Mouse (Mus musculus) CH12.LX (cell line): ENCODE measurements around the gene Pin4. TPM values are rescaled to one million over a fixed set of nuclear protein-coding genes. Genes with fewer than 3 reads are reported as not detected.

Experiments used
- DNase-seq: peaks from one replicate; pipeline ENCODE4 v3.0.0-alpha.2; 2013; ENCODE audit errors: extremely low read depth
- H3K27ac ChIP-seq: 2 replicates; pipeline ENCODE4 v1.5.1; 2012; ENCODE audit warnings: low read depth, mild to moderate bottlenecking, control low read depth, moderate library complexity; ENCODE audit not compliant: insufficient read depth
- H3K27me3 ChIP-seq: replicated peaks from 2 replicates; pipeline ENCODE3; 2012; ENCODE audit warnings: inconsistent platforms
- H3K36me3 ChIP-seq, 2 experiments: replicated peaks in 1 of 2; 2 replicates each; pipeline versions ENCODE3 to v1.6.1; 2012; ENCODE audit warnings: inconsistent platforms in 1 of 2, low read length in 1 of 2, mild to moderate bottlenecking in 1 of 2, mixed read lengths in 1 of 2, moderate library complexity in 1 of 2; ENCODE audit not compliant: control insufficient read depth in 1 of 2, insufficient read depth in 1 of 2
- H3K4me1 ChIP-seq, 2 experiments: 2 replicates each; pipeline ENCODE4 v1.6.1; 2012; ENCODE audit warnings: inconsistent platforms in 1 of 2, moderate library complexity in 1 of 2; ENCODE audit not compliant: insufficient read depth in 2 of 2, control insufficient read depth in 1 of 2
- H3K4me2 ChIP-seq: 2 replicates; pipeline ENCODE4 v1.6.1; 2012; ENCODE audit warnings: low read depth, mild to moderate bottlenecking, control low read depth; ENCODE audit not compliant: poor library complexity, insufficient read depth, severe bottlenecking
- H3K4me3 ChIP-seq, 3 experiments: fragments of 150-350 bp in 1 of 3; sonication (generic) in 1 of 3; replicated peaks in 1 of 3; 2 replicates each; pipeline versions ENCODE3 to v1.5.1; 2011 to 2012; ENCODE audit warnings: low read depth in 2 of 3, low read length in 2 of 3, mild to moderate bottlenecking in 2 of 3, moderate library complexity in 2 of 3, control low read depth in 1 of 3, improper control_type of control experiment in 1 of 3, inconsistent platforms in 1 of 3, mixed read lengths in 1 of 3; ENCODE audit not compliant: poor library complexity in 1 of 3
- H3K79me2 ChIP-seq: replicated peaks from 2 replicates; pipeline ENCODE4 v1.6.1; 2012; ENCODE audit warnings: mild to moderate bottlenecking, moderate library complexity; ENCODE audit not compliant: control insufficient read depth, poor library complexity, insufficient read depth, severe bottlenecking; ENCODE audit errors: extremely low read depth
- H3K9ac ChIP-seq: 2 replicates; pipeline ENCODE4 v1.6.1; 2012; ENCODE audit warnings: low read depth, mild to moderate bottlenecking, control low read depth, moderate library complexity; ENCODE audit not compliant: insufficient read depth
- H3K9me3 ChIP-seq: replicated peaks from 2 replicates; pipeline ENCODE3; 2012; ENCODE audit warnings: low read length, inconsistent platforms, mixed read lengths
- BHLHE40 ChIP-seq: IDR thresholded peaks from 2 replicates; pipeline ENCODE4 v1.6.1; 2011; ENCODE audit warnings: mild to moderate bottlenecking, low read depth, low read length, improper control_type of control experiment
- CHD1 ChIP-seq: IDR thresholded peaks from 2 replicates; pipeline ENCODE4 v1.6.1; 2012; ENCODE audit warnings: low read depth, low read length, improper control_type of control experiment, inconsistent platforms
- CHD2 ChIP-seq: IDR thresholded peaks from 2 replicates; pipeline ENCODE4 v1.6.1; 2011; ENCODE audit warnings: low read length, improper control_type of control experiment
- CTCF ChIP-seq, 2 experiments: IDR thresholded peaks in 1 of 2; conservative IDR thresholded peaks in 1 of 2; 2 replicates each; pipeline ENCODE4 v1.5.1; 2011 to 2012; ENCODE audit warnings: low read depth in 2 of 2, low read length in 2 of 2, improper control_type of control experiment in 1 of 2, inconsistent platforms in 1 of 2, mild to moderate bottlenecking in 1 of 2, moderate library complexity in 1 of 2
- E2F4 ChIP-seq: IDR thresholded peaks from 2 replicates; pipeline ENCODE4 v1.6.1; 2011; ENCODE audit warnings: low read depth, low read length, improper control_type of control experiment; ENCODE audit not compliant: insufficient replicate concordance
- ELF1 ChIP-seq: IDR thresholded peaks from 2 replicates; pipeline ENCODE4 v1.6.1; 2014; ENCODE audit warnings: low read depth, mild to moderate bottlenecking, inconsistent platforms, low read length, improper control_type of control experiment
- EP300 ChIP-seq: IDR thresholded peaks from 2 replicates; pipeline ENCODE4 v1.6.1; 2011; ENCODE audit warnings: low read length, improper control_type of control experiment
- ETS1 ChIP-seq: conservative IDR thresholded peaks from 2 replicates; pipeline ENCODE4 v1.6.1; 2012; ENCODE audit warnings: low read depth, mild to moderate bottlenecking, inconsistent platforms, low read length, improper control_type of control experiment, moderate library complexity
- HCFC1 ChIP-seq: IDR thresholded peaks from 2 replicates; pipeline ENCODE4 v1.6.1; 2012; ENCODE audit warnings: low read depth, mild to moderate bottlenecking, inconsistent platforms, low read length, improper control_type of control experiment
- IRF4 ChIP-seq: IDR thresholded peaks from 2 replicates; pipeline ENCODE4 v1.6.1; 2014; ENCODE audit warnings: low read depth, mild to moderate bottlenecking, inconsistent platforms, low read length, improper control_type of control experiment
- JUN ChIP-seq: IDR thresholded peaks from 2 replicates; pipeline ENCODE4 v1.6.1; 2011; ENCODE audit warnings: low read depth, mild to moderate bottlenecking, low read length, improper control_type of control experiment, moderate library complexity; ENCODE audit not compliant: insufficient read depth
- JUND ChIP-seq: conservative IDR thresholded peaks from 2 replicates; pipeline ENCODE4 v1.6.1; 2011; ENCODE audit warnings: low read depth, low read length, improper control_type of control experiment
- KAT2A ChIP-seq: IDR thresholded peaks from 2 replicates; pipeline ENCODE4 v1.6.1; 2012; ENCODE audit warnings: low read length, improper control_type of control experiment, inconsistent platforms; ENCODE audit not compliant: insufficient replicate concordance
- MAFK ChIP-seq: IDR thresholded peaks from 2 replicates; pipeline ENCODE4 v1.6.1; 2011; ENCODE audit warnings: low read length, improper control_type of control experiment; ENCODE audit not compliant: insufficient replicate concordance
- MAX ChIP-seq: IDR thresholded peaks from 2 replicates; pipeline ENCODE4 v1.6.1; 2011; ENCODE audit warnings: low read length, improper control_type of control experiment
- MAZ ChIP-seq: IDR thresholded peaks from 2 replicates; pipeline ENCODE4 v1.6.1; 2012; ENCODE audit warnings: low read depth, mild to moderate bottlenecking, inconsistent platforms, low read length, improper control_type of control experiment, moderate library complexity
- MEF2A ChIP-seq: IDR thresholded peaks from 2 replicates; pipeline ENCODE4 v1.6.1; 2014; ENCODE audit warnings: low read depth, mild to moderate bottlenecking, inconsistent platforms, low read length, improper control_type of control experiment, borderline replicate concordance
- MXI1 ChIP-seq: IDR thresholded peaks from 2 replicates; pipeline ENCODE4 v1.6.1; 2011; ENCODE audit warnings: mild to moderate bottlenecking, low read depth, low read length, improper control_type of control experiment
- MYC ChIP-seq: IDR thresholded peaks from 2 replicates; pipeline ENCODE4 v1.6.1; 2011; ENCODE audit warnings: low read depth, mild to moderate bottlenecking, improper control_type of control experiment, low read length
- NELFE ChIP-seq: IDR thresholded peaks from 2 replicates; pipeline ENCODE4 v1.6.1; 2011; ENCODE audit warnings: low read depth, low read length, improper control_type of control experiment
- NRF1 ChIP-seq: IDR thresholded peaks from 2 replicates; pipeline ENCODE4 v1.6.1; 2014; ENCODE audit warnings: low read depth, mild to moderate bottlenecking, inconsistent platforms, low read length, improper control_type of control experiment, moderate library complexity
- PAX5 ChIP-seq: IDR thresholded peaks from 2 replicates; pipeline ENCODE4 v1.6.1; 2012; ENCODE audit warnings: low read length, inconsistent platforms, mixed read lengths
- POLR2A ChIP-seq: IDR thresholded peaks from 2 replicates; pipeline ENCODE4 v1.6.1; 2011; ENCODE audit warnings: low read depth, mild to moderate bottlenecking, improper control_type of control experiment, low read length
- POLR2AphosphoS2 ChIP-seq: IDR thresholded peaks from 2 replicates; pipeline ENCODE4 v1.6.1; 2011; ENCODE audit warnings: low read depth, low read length, improper control_type of control experiment
- RAD21 ChIP-seq: IDR thresholded peaks from 2 replicates; pipeline ENCODE4 v1.6.1; 2011; ENCODE audit warnings: low read depth, mild to moderate bottlenecking, low read length, improper control_type of control experiment, moderate library complexity
- RCOR1 ChIP-seq: conservative IDR thresholded peaks from 2 replicates; pipeline ENCODE4 v1.6.1; 2012; ENCODE audit warnings: low read depth, mild to moderate bottlenecking, inconsistent platforms, low read length, improper control_type of control experiment
- SIN3A ChIP-seq: IDR thresholded peaks from 2 replicates; pipeline ENCODE4 v1.6.1; 2012; ENCODE audit warnings: low read length, improper control_type of control experiment, inconsistent platforms
- SMC3 ChIP-seq: IDR thresholded peaks from 2 replicates; pipeline ENCODE4 v1.6.1; 2011; ENCODE audit warnings: low read depth, low read length, improper control_type of control experiment
- TBP ChIP-seq: conservative IDR thresholded peaks from 2 replicates; pipeline ENCODE4 v1.6.1; 2011; ENCODE audit warnings: low read depth, low read length, improper control_type of control experiment
- TCF12 ChIP-seq: IDR thresholded peaks from 2 replicates; pipeline ENCODE4 v1.6.1; 2014; ENCODE audit warnings: low read depth, mild to moderate bottlenecking, inconsistent platforms, low read length, improper control_type of control experiment
- UBTF ChIP-seq: IDR thresholded peaks from 2 replicates; pipeline ENCODE4 v1.6.1; 2012; ENCODE audit warnings: low read depth, mild to moderate bottlenecking, inconsistent platforms, low read length, improper control_type of control experiment, moderate library complexity
- USF1 ChIP-seq: IDR thresholded peaks from 2 replicates; pipeline ENCODE4 v1.6.1; 2014; ENCODE audit warnings: low read depth, mild to moderate bottlenecking, inconsistent platforms, low read length, improper control_type of control experiment
- USF2 ChIP-seq: conservative IDR thresholded peaks from 2 replicates; pipeline ENCODE4 v1.6.1; 2011; ENCODE audit warnings: low read depth, low read length, improper control_type of control experiment
- ZC3H11A ChIP-seq: IDR thresholded peaks from 2 replicates; pipeline ENCODE4 v1.6.1; 2012; ENCODE audit warnings: low read depth, mild to moderate bottlenecking, inconsistent platforms, low read length, improper control_type of control experiment
- ZKSCAN1 ChIP-seq: IDR thresholded peaks from 2 replicates; pipeline ENCODE4 v1.6.1; 2012; ENCODE audit warnings: low read depth, inconsistent platforms, low read length, improper control_type of control experiment, borderline replicate concordance
- ZMIZ1 ChIP-seq: IDR thresholded peaks from 2 replicates; pipeline ENCODE4 v1.6.1; 2012; ENCODE audit warnings: low read depth, mild to moderate bottlenecking, inconsistent platforms, low read length, improper control_type of control experiment
- ZNF384 ChIP-seq: IDR thresholded peaks from 2 replicates; pipeline ENCODE4 v1.6.1; 2012; ENCODE audit warnings: low read depth, low read length, improper control_type of control experiment, inconsistent platforms
- dilution Hi-C: fragments of 300-500 bp; cut with MboI; formaldehyde crosslinking; loops from 2 replicates; pipeline ENCODE4 v1.14.3; 2020; ENCODE audit warnings: low sequenced_read_pairs; ENCODE audit not compliant: extremely low pct_unique_long_range_greater_than_20kb, extremely low pct_ligation_motif_present
- in situ Hi-C: fragments of 300-500 bp; cut with MboI; formaldehyde crosslinking; loops from 3 replicates; pipeline ENCODE4 v1.14.3; 2019; ENCODE audit warnings: low sequenced_read_pairs, low pct_ligation_motif_present, low pct_unique_long_range_greater_than_20kb, mixed read lengths
- polyA plus RNA-seq: library from polyadenylated mRNA; unstranded; fragments of >175 nt; gene quantifications from 2 replicates; pipeline ENCODE4 v1.2.1, GENCODE M21; 2012; ENCODE audit warnings: low read depth; ENCODE audit not compliant: insufficient read length
- total RNA-seq, 2 experiments: library from RNA; depleted of rRNA; stranded (reverse); fragments of 300-350 nt in 1 of 2; fragments of >200 nt in 1 of 2; gene quantifications; 2 replicates each; pipeline ENCODE4 v1.2.3; 2012 to 2014

Gene Pin4
- total and polyA plus RNA-seq, 3 experiments, result 53.4 to 66.2 (median 62.0) TPM

GRCm38 (mm10) chrX:102156618-102157422 is 37.6 kb downstream of the Pin4 start, which contains the start of gene Ercc6l:
TSS of gene Ercc6l (minus strand) at chrX:102157091.
- H3K79me2 ChIP-seq, result peaks cover 18% of the 10 kb centered on the region
- dilution Hi-C loops (no loop called here), in situ Hi-C loops (no loop called here)
- H3K9ac ChIP-seq, result peak within 1 kb of the TSS; percentile 87
- peak; percentile 83 for TF ChIP-seq USF1
- TF ChIP-seq ETS1, result peak; percentile 66
- peak; percentile 58; the same call in 1 of the 2 replicates for TF ChIP-seq MYC
- TF ChIP-seq RAD21, result no peak
- TF ChIP-seq SMC3, result no peak
- TF ChIP-seq MAZ, result peak; percentile 97
- TF ChIP-seq USF2, result peak; percentile 62
- no peak for TF ChIP-seq POLR2AphosphoS2
- TF ChIP-seq TBP, result no peak
- TF ChIP-seq CTCF (conservative IDR thresholded peaks at IDR 0.05 in 1 of 2, IDR thresholded peaks at IDR 0.05 in 1 of 2; ENCODE audit: low read depth in 2 of 2, low read length in 2 of 2), result no peak
- no peak for TF ChIP-seq MAFK
- peak; percentile 61; the same call in 1 of the 2 replicates for TF ChIP-seq NELFE
- peak; percentile 99 for TF ChIP-seq BHLHE40
- TF ChIP-seq ZNF384, result peak; percentile 99
- peak; percentile 89; the same call in 1 of the 2 replicates for TF ChIP-seq E2F4
- TF ChIP-seq UBTF, result no peak
- TF ChIP-seq EP300, result 0 out of 2 replicates have a peak, but pooled peaks have one; percentile 49
- TF ChIP-seq CHD2, result 0 out of 2 replicates have a peak, but pooled peaks have one; percentile 24
- TF ChIP-seq NRF1, result peak; percentile 88
- TF ChIP-seq TCF12, result peak; percentile 64
- TF ChIP-seq ZMIZ1, result no peak
- no peak for TF ChIP-seq JUND
- TF ChIP-seq HCFC1, result peak; percentile 85
- TF ChIP-seq POLR2A, result peak; percentile 81
- TF ChIP-seq KAT2A, result peak; percentile 71; the same call in 1 of the 2 replicates
- TF ChIP-seq MAX, result peak; percentile 56
- TF ChIP-seq PAX5, result no peak
- TF ChIP-seq IRF4, result peak; percentile 98
- TF ChIP-seq ELF1, result peak; percentile 71
- TF ChIP-seq MEF2A, result peak; percentile 55; the same call in 1 of the 2 replicates
- no peak for TF ChIP-seq MXI1
- TF ChIP-seq RCOR1, result no peak
- no peak for TF ChIP-seq ZC3H11A
- no peak; the same call in 1 of the 2 replicates for TF ChIP-seq ZKSCAN1
- TF ChIP-seq JUN, result no peak
- TF ChIP-seq SIN3A, result peak; percentile 60; the same call in 1 of the 2 replicates
- TF ChIP-seq CHD1, result no peak
- H3K4me3 ChIP-seq, result peak within 1 kb of the TSS; percentile 49 to 86 (median 65)
- no peaks in the 10 kb centered on the region for H3K9me3 ChIP-seq
- peak within 1 kb of the TSS; percentile 68; the same call in 1 of the 2 replicates for H3K27ac ChIP-seq
- H3K4me1 ChIP-seq, result no peaks in the 10 kb centered on the region
- peak; percentile 86 for DNase-seq
- H3K36me3 ChIP-seq, result peaks cover 0 to 12% of the 10 kb centered on the region in 2 experiments
- no peaks in the 10 kb centered on the region for H3K27me3 ChIP-seq
- peak within 1 kb of the TSS; percentile 67 for H3K4me2 ChIP-seq
